Mouse (Mus musculus) 416B (cell line): ENCODE results near the gene Unc13a.
A peak's percentile ranks its signal among the peaks of the same experiment; 100 is the strongest.

ENCODE experiments used
- DNase-seq: peaks from one replicate; pipeline ENCODE4 v3.0.0; 2011; ENCODE audit warnings: low read depth

The Unc13a gene

GRCm38 (mm10) chr8:71586891-71587290 is 84.7 kb downstream of the Unc13a start:
- DNase-seq = peak; percentile 79

GRCm38 (mm10) chr8:71580201-71580600 is 91.4 kb downstream of the Unc13a start:
- peak; percentile 79 for DNase-seq

- no peak for DNase-seq
Observed at GRCm38 (mm10) chr8:71579476-71579875, 92.1 kb downstream of the Unc13a start.

- DNase-seq = peak; percentile 81
Observed at GRCm38 (mm10) chr8:71579009-71579408, 92.5 kb downstream of the Unc13a start.

GRCm38 (mm10) chr8:71577856-71578387 is 93.6 kb downstream of the Unc13a start:
- peak; percentile 65 for DNase-seq

- DNase-seq = no peak
Observed at GRCm38 (mm10) chr8:71575020-71575419, 96.5 kb downstream of the Unc13a start.

- no peak for DNase-seq
Observed at GRCm38 (mm10) chr8:71574426-71574825, 97.1 kb downstream of the Unc13a start.
